Mouse (Mus musculus): Measurements from ENCODE around the gene 4930469K13Rik.

DNA sequence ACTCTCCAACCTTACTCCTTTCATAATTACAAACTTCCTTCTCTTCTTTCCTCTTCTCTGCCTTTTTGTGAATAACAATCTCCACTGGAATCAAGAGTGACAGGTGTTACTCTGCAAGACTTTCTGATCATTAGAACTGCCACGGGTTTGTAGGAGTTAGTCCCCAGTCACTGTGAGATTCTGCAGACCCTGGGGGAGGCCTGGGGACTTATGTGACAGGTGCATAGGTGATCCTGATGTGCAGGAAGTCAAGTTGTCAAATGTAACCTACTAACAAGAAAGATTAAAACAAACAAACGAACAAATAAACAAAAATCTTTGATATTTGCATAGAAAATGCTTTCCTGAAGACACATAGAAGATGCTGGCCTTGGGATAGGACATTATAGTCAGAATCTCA, 35.1 kb downstream of the 4930469K13Rik start:
- TF ChIP-seq POLR2A (IDR thresholded peaks at IDR 0.05; ENCODE audit: borderline replicate concordance, control insufficient read depth, low read depth, low read length): no peak
- TF ChIP-seq CTCF (IDR thresholded peaks at IDR 0.05; ENCODE audit: control insufficient read depth, insufficient read depth, low read length): no peak
